Mouse (Mus musculus) right cerebral cortex, postnatal 36 days (tissue): ENCODE data around the gene Gm13030.
A peak's percentile ranks its signal among the peaks of the same experiment; 100 is the strongest.
"Not testable (repeated sequence)": the region's sequence is repeated elsewhere in the genome, so short reads cannot be mapped to it uniquely, and the experiment has no call there.

Source experiments
- DNase-seq, 2 experiments: peaks; one replicate each; pipeline ENCODE4 v3.0.0; 2022; ENCODE audit warnings: low spot score in 2 of 2, mixed read lengths in 1 of 2

The Gm13030 gene

DNA sequence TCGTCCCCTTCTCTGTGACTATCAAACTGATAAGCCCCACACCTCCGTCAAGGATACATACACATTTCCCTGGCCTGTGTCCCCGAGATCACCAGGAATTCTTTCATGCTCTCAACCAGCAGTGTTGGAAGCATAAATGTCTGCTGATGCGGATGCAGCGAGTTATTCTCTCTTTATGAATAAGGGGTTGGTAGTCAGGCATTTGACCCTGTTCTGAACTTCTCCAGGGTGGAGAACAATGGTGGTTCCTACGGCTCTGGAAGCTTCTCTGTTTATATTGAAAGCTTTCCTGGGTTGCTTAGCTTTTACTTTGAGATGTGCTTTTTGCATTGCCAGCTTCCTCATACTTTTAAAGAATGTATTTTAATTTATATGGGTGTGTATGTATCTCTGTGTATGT lies at the start of gene Gm13030:
Gene Gm13030 (minus strand): TSS at position 101 of the 400 bp plus-strand sequence.
- DNase-seq = no peak

DNA sequence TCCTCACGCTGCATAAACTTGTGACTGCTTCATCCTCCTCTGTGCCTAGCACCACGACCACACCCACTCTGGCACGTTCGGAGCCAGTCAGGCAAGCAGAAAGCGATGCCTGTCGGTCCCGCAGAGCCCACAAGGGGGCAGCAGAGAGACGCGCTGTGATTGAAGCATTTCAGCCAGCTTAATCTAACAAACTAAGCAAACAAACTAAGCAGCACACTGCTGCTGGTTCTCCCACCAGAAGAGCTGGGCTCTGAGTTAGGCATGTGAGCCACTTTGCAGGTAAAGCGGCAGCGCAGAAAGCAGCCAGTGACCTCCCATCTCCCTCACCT lies 48.3 kb upstream of the Gm13030 start:
- DNase-seq = peak; percentile 94 to 97

DNA sequence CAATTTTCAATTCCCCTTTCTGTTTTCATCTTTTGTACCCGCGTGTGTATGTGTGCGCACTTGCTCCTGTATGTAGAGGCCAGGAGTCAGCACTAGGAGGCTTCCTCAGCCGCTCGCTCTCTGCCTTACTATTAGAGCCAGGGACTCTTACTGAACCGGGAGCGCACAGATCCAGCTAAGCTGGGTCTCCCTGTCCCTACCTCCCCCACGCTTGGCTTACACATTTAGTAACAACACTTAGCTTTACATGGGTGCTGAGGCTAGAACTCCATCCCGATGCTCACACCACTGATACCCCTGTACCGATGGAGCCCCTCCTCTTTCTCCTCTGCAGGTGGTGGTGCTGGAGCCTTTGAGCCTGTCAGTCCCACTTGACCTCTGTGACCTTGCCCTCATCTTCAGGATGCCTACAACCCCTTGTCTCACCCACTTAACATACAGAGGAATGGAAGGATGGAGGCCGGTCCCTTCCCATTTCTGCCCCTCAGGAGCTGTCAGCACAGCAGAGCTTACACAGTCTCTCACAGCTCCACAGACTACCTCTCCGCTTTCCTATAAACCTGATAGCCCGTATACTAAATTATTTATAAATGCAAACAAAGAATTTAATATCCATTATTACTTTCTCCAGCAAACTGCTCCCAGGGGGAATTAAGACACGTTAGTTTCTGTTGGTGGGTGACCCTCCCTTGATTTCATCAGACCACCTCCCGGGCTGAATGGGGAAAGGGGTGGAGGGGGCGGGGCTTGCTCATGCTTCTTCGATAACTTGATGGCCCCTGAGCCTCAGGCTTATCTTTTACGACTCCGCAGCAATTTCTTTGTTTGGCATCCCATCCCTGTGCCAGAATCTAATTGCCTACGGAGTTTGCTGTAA lies 47.7 kb upstream of the Gm13030 start:
- DNase-seq = no peak

DNA sequence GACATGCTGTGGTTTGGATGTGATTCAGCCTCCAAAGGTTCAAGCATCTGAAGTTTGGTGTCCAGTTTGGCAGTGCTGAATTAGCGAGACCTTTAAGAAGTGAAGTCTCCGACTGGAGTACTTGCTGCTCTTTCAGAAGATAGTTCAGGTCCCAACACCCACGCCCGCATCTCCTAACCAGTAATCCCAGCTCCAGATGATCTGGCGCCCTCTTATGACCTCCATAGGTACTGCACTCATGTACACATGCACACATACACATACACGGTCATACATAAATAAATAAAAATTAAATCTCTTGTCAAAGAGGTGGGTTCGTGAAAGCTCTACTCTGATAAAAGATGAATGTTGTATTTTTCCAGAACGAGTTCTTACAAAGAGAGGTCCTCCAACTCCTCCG lies 43.5 kb upstream of the Gm13030 start:
- DNase-seq = no peak

DNA sequence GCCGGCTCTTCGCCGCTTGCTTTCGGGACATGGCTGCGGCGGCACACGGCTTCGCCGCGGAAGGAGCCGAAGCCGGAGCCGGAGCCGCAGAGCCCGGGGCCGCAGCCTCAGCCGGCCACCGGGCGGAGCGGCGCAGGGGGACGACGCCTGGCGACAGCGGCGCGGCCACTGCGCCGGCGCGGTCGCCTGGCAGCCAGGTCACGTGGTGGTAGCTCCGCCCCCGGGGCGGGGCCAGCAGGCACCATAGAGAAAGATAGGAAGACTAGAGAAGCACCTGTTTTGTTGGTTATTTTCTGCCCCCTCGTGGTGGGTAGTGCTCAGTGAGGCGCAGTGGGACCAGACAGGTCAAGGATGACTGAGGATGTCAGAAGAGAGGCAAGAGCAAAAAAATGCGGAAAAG lies 40.0 kb upstream of the Gm13030 start, which contains the start of gene Otud3:
Gene Otud3 (minus strand): TSS at position 149 of the 400 bp plus-strand sequence.
- peak; percentile 93 for DNase-seq

DNA sequence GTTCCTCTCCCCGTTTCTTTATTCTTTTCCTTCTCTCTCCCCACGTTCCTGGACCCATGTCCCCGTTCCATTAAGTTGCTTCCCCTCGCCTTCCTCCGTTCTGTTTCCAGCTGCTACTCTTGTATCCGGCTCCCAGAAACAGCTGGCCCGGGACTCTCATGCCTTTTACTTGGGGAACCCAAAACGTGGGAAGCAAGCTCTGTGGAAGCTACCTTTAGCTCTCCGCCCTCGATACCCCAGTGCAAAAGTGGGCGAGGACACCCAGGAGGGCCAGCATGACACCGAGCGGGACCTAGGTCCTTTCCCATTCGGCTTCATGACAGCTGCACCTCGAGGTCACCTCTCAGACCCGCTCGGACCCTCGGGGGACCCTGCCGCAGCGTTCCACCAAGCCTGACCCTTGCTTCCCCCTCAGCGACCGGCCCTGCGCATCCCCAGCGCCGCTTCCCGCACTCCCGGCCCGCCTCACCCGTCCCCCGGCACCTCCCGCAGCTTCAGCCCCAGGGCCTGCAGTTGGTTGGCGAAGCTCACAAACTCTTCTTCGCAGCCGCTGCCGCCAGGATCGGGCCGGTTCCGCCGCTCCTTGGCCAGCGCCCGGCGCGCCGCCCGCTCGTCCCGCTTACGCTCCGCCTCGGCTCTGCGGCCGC lies 39.5 kb upstream of the Gm13030 start:
- no peak for DNase-seq

DNA sequence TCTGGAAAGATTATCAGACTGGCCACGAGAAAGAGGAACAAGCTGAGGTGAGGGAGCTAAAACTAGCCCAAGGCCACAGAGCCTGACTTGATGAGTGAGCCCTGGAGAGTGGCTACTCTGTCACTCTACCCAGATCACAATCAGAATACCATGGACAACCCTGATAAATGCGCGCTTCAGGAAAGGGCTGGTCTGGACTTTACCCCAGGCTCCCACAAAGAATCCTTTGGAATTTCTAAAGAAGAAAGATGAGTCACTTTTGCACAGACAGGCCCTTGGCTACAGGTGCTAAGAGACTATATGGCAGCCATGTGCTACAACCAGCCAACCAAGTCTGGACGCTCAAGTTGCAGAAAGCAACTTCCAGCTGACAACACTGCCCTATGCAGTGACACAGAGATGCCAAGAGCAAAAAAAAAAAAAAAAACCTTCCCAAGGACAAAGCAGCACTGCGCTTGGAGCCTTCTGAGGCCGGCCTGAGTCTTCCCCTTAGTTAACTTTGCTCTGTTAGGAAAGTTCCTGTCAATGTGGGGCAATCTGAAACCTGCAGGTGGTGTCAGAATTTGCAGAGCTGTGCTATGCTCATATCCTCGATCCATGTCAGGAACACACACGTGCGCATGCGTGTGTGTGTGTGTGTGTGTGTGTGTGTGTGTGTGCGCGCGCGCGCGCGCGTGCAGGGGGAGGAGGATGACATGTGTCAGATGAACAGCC lies 32.0 kb upstream of the Gm13030 start:
- no peak for DNase-seq

DNA sequence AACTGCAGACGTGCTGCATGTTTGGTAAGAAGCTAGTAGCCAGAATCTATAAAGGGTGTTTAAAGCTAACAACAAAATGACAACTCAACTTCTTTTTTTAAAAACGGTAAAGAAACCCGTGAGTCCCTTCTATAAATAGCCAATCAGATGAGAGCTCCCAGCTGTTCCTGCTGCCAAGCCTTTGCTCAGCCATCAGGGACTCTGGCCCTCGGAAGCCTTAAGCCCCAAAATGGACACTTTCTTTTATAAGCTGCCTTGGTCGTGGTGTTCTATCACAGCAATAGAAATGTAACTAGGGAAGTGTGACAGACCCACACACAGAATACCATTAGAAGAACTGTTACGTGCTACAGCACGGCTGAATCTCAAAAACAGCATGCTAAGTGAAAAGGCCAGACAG lies 25.6 kb upstream of the Gm13030 start:
- DNase-seq = peak in 1 of 2 experiments; percentile 53

DNA sequence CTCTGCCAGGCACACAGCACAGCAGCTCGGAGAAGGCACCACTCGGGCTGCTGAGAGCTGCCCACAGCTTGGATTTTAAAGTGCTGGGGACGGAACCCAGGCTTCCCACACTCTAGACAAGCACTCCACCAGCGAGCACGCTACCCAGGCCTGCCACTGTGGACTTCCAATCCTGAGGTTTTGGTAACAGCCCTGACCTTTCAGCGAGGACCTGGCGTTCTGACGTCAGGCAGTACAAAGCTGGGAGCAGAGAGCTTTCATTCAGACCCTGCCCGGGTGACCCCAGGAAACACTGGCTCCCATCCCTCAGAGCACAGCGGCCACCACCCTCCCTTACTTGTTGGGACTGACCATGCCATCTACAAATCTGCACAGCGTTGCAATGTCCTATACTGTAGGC lies 20.0 kb upstream of the Gm13030 start:
- not testable (repeated sequence) for DNase-seq

DNA sequence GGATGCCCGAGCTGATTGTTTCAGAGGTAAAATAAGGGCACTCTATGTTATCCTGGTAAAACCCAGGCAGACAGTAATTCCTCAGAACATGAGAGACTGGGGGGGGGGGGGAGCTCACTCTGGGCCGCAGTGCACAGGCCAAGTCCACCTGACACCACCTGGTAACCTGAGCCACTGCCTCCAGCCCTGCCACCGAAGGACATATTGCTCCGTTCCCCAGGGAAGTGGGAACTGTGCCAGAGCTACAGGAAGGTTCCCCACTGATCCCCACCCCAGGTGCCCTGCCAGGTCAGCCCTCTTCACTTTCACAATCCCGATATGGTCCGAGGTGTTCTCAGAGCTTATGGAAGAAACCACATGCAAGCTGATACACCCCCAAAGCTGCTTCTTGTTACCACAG lies 18.9 kb upstream of the Gm13030 start:
- DNase-seq = no peak

DNA sequence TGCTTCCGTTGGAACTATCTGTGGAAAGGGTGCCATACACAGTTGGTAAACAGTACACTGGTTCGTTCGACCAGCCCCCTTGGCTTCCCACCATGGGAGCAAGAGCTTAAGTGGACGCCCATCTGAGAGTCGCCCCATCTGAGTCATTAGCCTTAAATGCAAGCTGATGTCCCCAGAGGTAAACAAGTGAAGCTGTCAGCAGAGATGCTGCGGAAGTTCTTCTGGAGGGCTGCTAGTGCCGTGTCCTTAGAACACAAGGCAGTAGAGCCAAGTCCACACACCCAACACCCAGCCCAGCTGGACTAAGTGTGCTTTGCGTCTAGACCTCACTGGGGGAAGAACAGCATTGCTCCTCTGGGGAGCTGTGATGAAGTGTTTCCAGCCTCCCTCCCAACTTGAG lies 15.9 kb upstream of the Gm13030 start:
- DNase-seq = no peak

DNA sequence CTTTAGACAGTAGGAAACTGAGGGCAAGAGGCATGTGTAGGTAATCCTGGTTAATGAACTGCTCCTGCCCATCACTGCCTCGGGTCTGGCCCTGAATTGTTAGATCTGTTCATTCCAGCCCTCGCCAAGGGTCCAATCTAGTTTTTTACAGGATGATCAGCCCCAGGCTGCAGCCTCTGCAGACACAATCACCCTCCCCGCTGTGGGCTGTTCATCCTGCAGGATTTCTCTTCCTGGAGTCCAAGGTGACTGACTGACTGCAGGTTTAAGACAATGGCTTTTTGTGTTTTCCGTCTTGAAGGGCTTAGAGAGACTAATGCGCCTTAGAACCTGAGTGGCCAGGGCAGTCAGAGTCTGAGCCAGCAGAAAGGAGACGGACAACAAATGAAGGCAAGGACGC lies 15.4 kb upstream of the Gm13030 start:
- DNase-seq = no peak

DNA sequence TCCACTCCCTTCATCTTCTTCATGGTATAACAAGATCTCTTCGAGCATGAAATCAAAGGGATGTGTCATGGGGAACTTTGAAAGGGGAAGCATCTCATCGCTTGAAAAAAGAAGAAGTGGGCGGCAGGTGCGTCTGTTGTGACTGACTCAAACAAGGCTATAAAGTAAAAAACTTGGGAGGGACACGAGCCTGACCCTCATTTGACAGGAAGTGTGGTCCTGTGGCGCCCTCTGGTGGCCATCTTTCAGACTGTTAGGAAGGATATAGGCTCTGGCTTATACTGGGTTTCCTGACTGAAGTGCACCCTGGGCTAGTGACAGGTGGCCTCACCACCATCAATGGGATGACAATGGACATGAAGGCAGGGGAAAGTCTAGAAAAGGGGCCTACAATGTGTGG lies 10.5 kb upstream of the Gm13030 start:
- peak; percentile 72 to 76 for DNase-seq

DNA sequence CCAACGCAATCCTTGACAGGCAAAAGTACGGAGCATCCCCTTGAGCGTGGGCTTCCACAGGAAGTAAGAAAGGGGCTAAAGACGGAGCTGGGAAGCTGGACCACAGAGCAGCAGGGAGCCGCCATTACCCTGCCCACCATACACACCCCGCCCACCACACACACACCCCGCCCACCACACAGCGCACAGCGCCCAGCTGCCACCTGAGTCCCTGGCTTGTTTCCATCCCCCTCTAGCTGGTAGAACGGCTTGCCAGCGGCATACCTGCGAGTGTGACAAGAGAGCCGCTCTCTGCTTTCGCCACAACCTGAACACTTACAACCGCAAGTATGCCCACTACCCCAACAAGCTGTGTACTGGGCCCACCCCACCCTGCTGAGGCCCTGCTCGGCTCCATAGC lies 8.4 kb upstream of the Gm13030 start:
- DNase-seq = peak; percentile 45 to 51

DNA sequence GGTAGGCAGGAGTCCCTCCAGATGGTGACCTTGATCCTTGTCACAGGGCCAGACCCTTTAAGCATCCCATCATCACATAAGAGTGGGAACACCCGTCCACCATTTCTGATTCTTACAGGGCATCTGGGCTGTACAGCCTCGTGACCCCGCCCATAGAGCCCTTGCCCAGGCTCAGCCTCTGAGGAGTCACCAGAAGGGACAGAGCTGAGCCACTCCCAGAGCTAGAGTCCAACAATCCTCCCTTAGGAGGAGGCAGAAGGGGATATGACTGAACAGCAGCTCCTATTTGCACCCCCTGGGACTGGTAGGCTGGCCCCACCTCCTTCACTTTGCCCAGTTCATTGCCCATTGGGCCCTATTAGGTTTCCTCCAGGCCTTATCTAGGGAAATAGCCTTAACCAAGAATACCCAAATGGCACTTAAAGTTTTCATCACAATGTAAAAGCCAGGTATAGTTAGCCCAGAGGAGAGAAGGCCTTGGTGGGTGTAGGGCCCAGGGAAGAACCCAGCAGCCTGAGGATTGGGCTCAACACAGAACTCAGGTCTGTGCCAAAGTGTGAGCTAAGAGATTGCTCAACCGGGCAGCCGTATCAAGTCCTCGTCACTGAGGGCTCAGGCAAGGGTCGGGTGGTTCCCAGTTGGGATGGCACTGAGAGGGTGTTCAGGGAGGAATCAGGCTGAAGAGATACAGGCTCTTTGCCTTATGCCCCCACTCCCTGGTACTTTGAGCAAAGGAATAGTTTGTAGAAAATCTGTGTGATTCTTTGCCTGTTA lies 7.2 kb upstream of the Gm13030 start:
- no peak for DNase-seq

DNA sequence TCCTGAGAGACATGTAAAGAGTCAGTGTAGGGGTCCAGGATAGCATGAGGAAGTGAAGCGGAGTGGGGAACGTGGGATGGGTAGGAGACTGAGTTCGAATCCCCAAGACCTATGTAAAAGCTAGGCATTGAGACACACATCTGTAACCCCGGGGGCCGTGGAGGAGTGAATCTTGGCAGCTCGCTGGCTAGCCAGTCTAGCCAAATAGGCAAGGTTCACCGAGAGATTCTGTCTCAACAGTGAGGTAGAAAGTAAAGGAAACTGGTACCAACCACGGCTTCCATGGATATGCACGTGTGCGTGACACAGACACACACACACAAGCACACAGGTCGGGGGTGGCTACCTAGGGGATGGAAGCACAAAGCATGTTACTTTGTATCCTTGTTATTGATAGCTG lies 6.0 kb upstream of the Gm13030 start:
- no peak for DNase-seq

DNA sequence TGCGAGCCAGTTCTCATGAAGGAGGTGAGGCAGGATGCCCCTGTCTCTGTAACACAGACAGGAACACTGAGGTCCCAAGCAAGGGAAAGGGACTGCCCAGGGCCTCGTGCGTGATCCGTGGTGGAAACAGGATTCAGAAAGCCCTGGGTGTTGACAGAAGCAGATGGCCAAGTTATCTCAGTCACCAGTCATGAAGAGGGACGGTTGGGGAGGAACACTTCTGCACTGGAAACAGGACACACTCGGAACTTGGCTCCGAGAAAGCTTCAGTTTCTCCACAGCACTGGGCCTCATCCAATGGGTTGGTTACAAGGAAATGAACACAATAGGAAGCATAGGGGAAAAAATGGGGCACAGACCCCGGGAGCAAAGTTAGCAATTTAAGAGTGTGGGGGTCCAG lies 5.0 kb upstream of the Gm13030 start:
- no peak for DNase-seq

DNA sequence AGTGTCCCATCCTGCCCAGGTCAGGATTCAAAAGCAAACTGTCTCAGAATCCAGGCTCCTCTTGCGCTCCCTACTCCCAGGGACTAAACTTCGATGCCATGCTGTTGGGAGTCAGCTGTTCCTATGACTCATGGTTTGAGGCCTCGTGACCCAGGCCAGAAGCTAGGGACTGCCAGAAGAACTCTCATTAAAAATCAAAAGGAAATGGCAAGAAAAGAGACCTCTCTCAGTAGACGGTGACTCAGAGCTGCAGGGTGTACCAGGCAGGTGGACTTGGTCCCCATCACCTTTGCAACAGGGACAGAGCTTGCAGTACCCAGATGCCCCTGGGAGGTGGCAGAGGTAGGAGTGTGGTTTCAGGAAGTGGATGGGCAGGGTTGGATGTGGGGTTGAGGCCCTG lies 4.0 kb upstream of the Gm13030 start, which contains the start of gene Pla2g2e:
Gene Pla2g2e (plus strand): TSS at position 212 of the 400 bp plus-strand sequence.
- no peak for DNase-seq

DNA sequence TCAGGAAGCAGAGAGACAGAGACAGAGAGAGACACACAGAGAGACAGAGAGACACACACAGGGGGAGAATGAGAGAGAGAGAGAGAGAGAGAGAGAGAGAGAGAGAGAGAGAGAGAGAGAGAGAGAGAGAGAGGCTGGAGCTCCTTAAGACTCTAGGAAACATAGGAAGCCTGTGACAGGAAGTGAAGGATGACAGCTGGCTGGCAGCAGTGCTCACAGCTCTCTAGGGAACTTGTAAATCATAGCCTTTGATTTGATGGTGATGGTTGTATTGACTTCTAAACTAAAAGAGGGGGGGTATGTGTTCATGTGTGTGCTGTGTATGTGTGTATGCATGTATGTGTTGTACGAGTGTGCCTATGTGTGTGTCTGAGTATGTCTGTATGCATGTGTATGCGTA lies 2.2 kb upstream of the Gm13030 start:
- no peak for DNase-seq

DNA sequence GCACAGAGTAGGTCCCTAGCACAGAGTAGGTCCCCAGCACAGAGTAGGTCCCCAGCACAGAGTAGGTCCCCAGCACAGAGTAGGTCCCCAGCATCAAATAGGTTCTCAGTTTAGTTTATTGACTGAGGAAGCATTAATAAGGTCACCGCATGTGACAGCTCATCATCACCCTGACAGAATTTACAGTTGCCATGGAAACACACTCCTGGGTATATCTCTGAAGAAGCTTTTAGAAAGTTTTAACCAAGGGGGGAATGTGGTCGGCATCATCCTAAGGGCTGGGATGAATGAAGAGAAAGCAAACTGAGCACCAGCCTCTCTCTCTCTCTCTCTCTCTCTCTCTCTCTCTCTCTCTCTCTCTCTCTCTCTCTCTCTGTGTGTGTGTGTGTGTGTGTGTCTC lies 1.5 kb upstream of the Gm13030 start:
- not testable (repeated sequence) for DNase-seq

DNA sequence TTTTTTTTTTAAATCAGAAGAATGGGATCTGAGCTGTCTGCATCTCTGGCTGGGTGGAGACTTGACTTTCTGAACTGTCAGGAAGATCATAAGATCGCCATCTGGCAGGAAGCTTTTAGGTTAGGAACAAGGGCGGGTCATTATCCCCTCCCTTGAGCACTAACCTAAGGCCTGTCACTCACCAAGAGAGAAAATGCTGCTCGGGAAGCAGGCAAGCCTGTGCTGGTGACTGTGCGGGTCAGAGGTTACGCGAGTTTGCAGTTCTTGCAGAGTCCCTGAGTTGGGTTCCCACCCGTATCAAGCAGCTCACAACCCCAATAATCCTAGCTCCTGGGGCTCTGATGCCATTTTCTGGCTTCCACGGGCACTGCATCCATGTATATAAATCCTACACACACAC lies 5.1 kb downstream of the Gm13030 start:
- DNase-seq = no peak

DNA sequence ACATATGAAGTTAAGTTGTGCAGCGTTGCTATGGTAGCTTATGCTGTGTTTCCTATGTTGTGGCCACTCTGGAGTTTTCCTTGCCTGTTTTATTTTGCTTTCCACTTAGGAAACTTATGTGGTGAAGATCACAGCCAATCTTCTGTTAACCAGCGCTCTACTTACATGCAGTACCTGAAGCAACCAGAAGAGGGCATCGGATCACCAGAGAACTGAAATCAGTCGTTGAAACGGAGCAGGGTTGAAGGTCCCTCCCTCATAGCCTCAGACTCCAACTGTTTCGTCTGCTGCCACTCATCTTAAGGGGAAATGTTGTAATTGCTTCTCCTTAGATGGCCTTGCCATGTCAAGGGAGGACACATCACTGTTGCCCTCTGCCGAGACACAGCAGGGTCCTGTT lies 7.4 kb downstream of the Gm13030 start:
- DNase-seq = peak; percentile 52 to 65
